22 mouse cellular contexts compared by ENCODE assay signal in the genomic region with DNA sequence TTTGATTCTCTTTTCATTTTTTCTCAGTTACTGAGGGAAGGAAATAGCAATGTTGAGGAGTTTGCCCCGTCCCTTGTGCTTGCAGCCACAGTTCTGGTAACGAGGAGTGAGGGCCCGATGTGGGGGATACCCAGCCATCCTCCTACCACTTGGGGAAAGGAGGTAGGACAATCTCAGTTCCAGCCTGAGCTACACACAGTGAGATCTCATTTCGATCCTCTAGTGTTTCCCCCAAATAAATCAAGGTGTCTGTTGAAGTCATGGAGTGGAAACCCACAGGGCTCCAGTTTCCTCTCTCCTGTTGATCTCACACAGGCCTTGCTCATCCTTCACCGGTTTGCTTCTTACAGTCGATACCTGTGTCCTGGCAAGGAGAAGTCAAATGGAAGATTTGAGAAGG.
DNase-seq lines count a peak whose midpoint lies in the region; ATAC-seq and TF ChIP-seq lines count a peak whose summit lies in the region.
"Had no signal": no experiment of that assay in that cellular context is flagged by ENCODE, and none has a peak within 500 bp of the region (broad histone marks: within the 10 kb centered on the region; RNA-seq: fewer than 3 reads in every experiment).

No protein-coding gene starts in this region.

- H3K9me3 ChIP-seq in kidney, embryonic 14.5 days (ENCODE audit: control insufficient read depth, low read length): no peaks in the 10 kb centered on the region
- no peaks in the 10 kb centered on the region for H3K9me3 ChIP-seq in kidney, embryonic 15.5 days (replicated peaks)
- no peaks in the 10 kb centered on the region for H3K9me3 ChIP-seq in kidney, embryonic 16.5 days (ENCODE audit: low read length)
- no peaks in the 10 kb centered on the region for H3K9me3 ChIP-seq in kidney, postnatal 0 days (replicated peaks; ENCODE audit: low read length)

- ATAC-seq in kidney, embryonic 14.5 days (ENCODE audit: low FRiP score, low TSS enrichment): peak; percentile 76; the same call in 1 of the 2 replicates
- no peak for ATAC-seq in kidney, embryonic 15.5 days (replicated peaks; ENCODE audit: low FRiP score)
- ATAC-seq in kidney, embryonic 16.5 days (ENCODE audit: low FRiP score, low TSS enrichment): peak; percentile 51; the same call in 1 of the 2 replicates
- no peak for ATAC-seq in kidney, postnatal 0 days (replicated peaks; ENCODE audit: low FRiP score, low read depth)
- ATAC-seq: activated CD4-positive, CD25-positive, alpha-beta regulatory T cell, adult 4 months; CD4-positive, CD25-positive, alpha-beta regulatory T cell, adult 4 months; Patski had no signal

- no peaks in the 10 kb centered on the region for H3K27me3 ChIP-seq in kidney, embryonic 14.5 days (ENCODE audit: control insufficient read depth, insufficient read depth, low read length)
- no peaks in the 10 kb centered on the region; the same call in 1 of the 2 replicates for H3K27me3 ChIP-seq in kidney, embryonic 15.5 days
- no peaks in the 10 kb centered on the region for H3K27me3 ChIP-seq in kidney, embryonic 16.5 days (ENCODE audit: insufficient read depth, low read length)
- no peaks in the 10 kb centered on the region for H3K27me3 ChIP-seq in kidney, postnatal 0 days (ENCODE audit: insufficient read depth, low read length)
- H3K27me3 ChIP-seq: CH12.LX, Patski had no signal

- TF ChIP-seq CTCF in kidney, postnatal 0 days (IDR thresholded peaks at IDR 0.05; ENCODE audit: low read depth): no peak

- 27% methylated on average over 6 of the region's 6 CpGs for WGBS in kidney, embryonic 14.5 days
- 34% methylated on average over 6 of the region's 6 CpGs for WGBS in kidney, embryonic 15.5 days
- 28% methylated on average over 6 of the region's 6 CpGs for WGBS in kidney, embryonic 16.5 days
- WGBS in kidney, postnatal 0 days: 33% methylated on average over 6 of the region's 6 CpGs

- DNase-seq in kidney, adult 8-10 months: no peak
- no peak for DNase-seq in kidney, postnatal 14 days
- DNase-seq in kidney, adult 9 months: no peak
- DNase-seq in kidney, postnatal 0 days (ENCODE audit: low spot score): peak; percentile 79
- DNase-seq in kidney, postnatal 4 days: no peak
- DNase-seq: adrenal gland, adult 2 months; adrenal gland, adult 8-10 months; adrenal gland, postnatal 10 days; adrenal gland, postnatal 14 days; adrenal gland, postnatal 25 days; adrenal gland, postnatal 36 days; B cell, adult 2 months; cerebellum, adult 11 months; cerebellum, adult 11-12 months had no signal

- no peak overlapping the region for H3K4me3 ChIP-seq in kidney, embryonic 14.5 days (ENCODE audit: low read length)
- no peak overlapping the region for H3K4me3 ChIP-seq in kidney, embryonic 15.5 days (replicated peaks)
- H3K4me3 ChIP-seq in kidney, embryonic 16.5 days (ENCODE audit: low read length): no peak overlapping the region
- no peak overlapping the region for H3K4me3 ChIP-seq in kidney, postnatal 0 days (replicated peaks; ENCODE audit: low read depth, low read length)

- H3K9ac ChIP-seq in kidney, embryonic 14.5 days (ENCODE audit: low read depth, low read length): no peak overlapping the region
- H3K9ac ChIP-seq in kidney, embryonic 15.5 days: no peak overlapping the region
- H3K9ac ChIP-seq in kidney, embryonic 16.5 days (replicated peaks; ENCODE audit: low read length): 0 out of 2 replicates have a peak overlapping the region, but pooled peaks have one; percentile 11
- no peak overlapping the region for H3K9ac ChIP-seq in kidney, postnatal 0 days (ENCODE audit: low read depth, low read length)

- H3K4me1 ChIP-seq in kidney, embryonic 14.5 days (ENCODE audit: control insufficient read depth, insufficient read depth, low read length): peaks cover 8% of the 10 kb centered on the region; the same call in 1 of the 2 replicates
- H3K4me1 ChIP-seq in kidney, embryonic 15.5 days: peaks cover 31% of the 10 kb centered on the region
- H3K4me1 ChIP-seq in kidney, embryonic 16.5 days (ENCODE audit: insufficient read depth, low read length): no peaks in the 10 kb centered on the region
- 0 out of 2 replicates have a peak, but pooled peaks cover 3% of the 10 kb centered on the region for H3K4me1 ChIP-seq in kidney, postnatal 0 days (replicated peaks; ENCODE audit: insufficient read depth, low read length)

- H3K27ac ChIP-seq in kidney, embryonic 14.5 days (ENCODE audit: low read depth, low read length): no peak overlapping the region; the same call in 1 of the 2 replicates
- H3K27ac ChIP-seq in kidney, embryonic 15.5 days: 0 out of 2 replicates have a peak overlapping the region, but pooled peaks have one; percentile 18
- no peak overlapping the region for H3K27ac ChIP-seq in kidney, embryonic 16.5 days (ENCODE audit: low read length)
- no peak overlapping the region for H3K27ac ChIP-seq in kidney, postnatal 0 days

- no peaks in the 10 kb centered on the region for H3K36me3 ChIP-seq in kidney, embryonic 14.5 days (ENCODE audit: control insufficient read depth, insufficient read depth, low read length)
- H3K36me3 ChIP-seq in kidney, embryonic 15.5 days: no peaks in the 10 kb centered on the region
- no peaks in the 10 kb centered on the region for H3K36me3 ChIP-seq in kidney, embryonic 16.5 days (ENCODE audit: insufficient read depth, low read length)
- no peaks in the 10 kb centered on the region for H3K36me3 ChIP-seq in kidney, postnatal 0 days (ENCODE audit: insufficient read depth, low read length)
- H3K36me3 ChIP-seq: G1E had no signal

- no peak overlapping the region for H3K4me2 ChIP-seq in kidney, embryonic 14.5 days (replicated peaks; ENCODE audit: low read depth, low read length)
- no peak overlapping the region for H3K4me2 ChIP-seq in kidney, embryonic 15.5 days
- no peak overlapping the region for H3K4me2 ChIP-seq in kidney, embryonic 16.5 days (replicated peaks; ENCODE audit: low read depth, low read length)
- no peak overlapping the region for H3K4me2 ChIP-seq in kidney, postnatal 0 days (ENCODE audit: low read length)

Comparison
In these comparisons a context has a peak if more than half of its experiments do, and no peak if none do; other contexts are left out.
1. ATAC-seq: peak in kidney, embryonic 14.5 days (single experiment) and kidney, embryonic 16.5 days (single experiment); none in kidney, embryonic 15.5 days (single experiment) and kidney, postnatal 0 days (single experiment).